Mouse (Mus musculus): ENCODE data around the gene Sobp. TPM values are rescaled to one million over a fixed set of nuclear protein-coding genes. Genes with fewer than 3 reads are reported as not detected.

Gene Sobp
- polyA plus RNA-seq, 1 experiment from 2014 or later: 0.66 TPM

DNA sequence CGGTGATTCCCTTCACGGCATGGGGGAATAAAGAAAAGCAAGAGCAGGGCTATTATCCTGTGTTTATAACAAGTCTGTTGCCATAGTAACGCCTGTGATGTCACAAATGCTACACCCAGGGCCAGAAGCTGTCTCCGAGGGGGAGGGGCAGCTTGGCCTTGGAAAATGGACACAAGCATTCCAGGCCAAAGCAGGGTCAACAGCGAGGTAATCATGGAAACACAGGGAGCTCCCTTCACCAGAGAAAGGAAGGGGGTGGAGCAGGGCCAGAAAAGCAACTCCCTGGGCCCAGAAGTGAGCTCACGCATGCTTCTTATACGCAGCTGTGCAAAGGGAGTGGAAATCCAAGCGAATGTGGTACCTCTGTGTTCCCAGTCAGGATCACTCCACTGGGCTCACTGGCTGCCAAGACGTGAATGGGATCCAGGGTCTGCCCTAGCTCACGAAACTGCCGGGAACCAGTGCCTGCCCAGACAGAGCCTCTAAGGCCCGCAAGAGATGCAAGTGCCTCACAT lies 19.2 kb downstream of the Sobp start:
- no peaks in the 10 kb centered on the region for H3K36me3 ChIP-seq
- no peak overlapping the region for H3K27ac ChIP-seq
- WGBS: 16% methylated on average over 12 of the region's 12 CpGs
- peak overlapping the region; percentile 44 for H3K4me2 ChIP-seq
- H3K9ac ChIP-seq: no peak overlapping the region
- no peaks in the 10 kb centered on the region for H3K9me3 ChIP-seq
- H3K4me3 ChIP-seq: no peak overlapping the region
- peak; percentile 65; the same call in 1 of the 2 replicates for ATAC-seq (ENCODE audit: borderline replicate concordance, extremely low read depth, low FRiP score, low TSS enrichment)
- H3K4me1 ChIP-seq: peaks cover 9% of the 10 kb centered on the region
- H3K27me3 ChIP-seq: no peaks in the 10 kb centered on the region

- WGBS: 55% methylated on average over 8 of the region's 8 CpGs
- Histone ChIP-seq H3K9me3 (no peaks in the 10 kb centered on the region), H3K4me3 (no peak overlapping the region), H3K4me2 (no peak overlapping the region), H3K9ac (no peak overlapping the region), H3K4me1 (peaks cover 9% of the 10 kb centered on the region), H3K36me3 (no peaks in the 10 kb centered on the region), H3K27ac (no peak overlapping the region), H3K27me3 (no peaks in the 10 kb centered on the region)
- no peak for ATAC-seq (ENCODE audit: borderline replicate concordance, extremely low read depth, low FRiP score, low TSS enrichment)
Measured at GRCm38 (mm10) chr10:43152643-43153042, 21.7 kb downstream of the Sobp start.

GRCm38 (mm10) chr10:43148456-43148855 lies 25.9 kb downstream of the Sobp start:
- no peaks in the 10 kb centered on the region for H3K27me3 ChIP-seq
- H3K36me3 ChIP-seq: no peaks in the 10 kb centered on the region
- ATAC-seq (ENCODE audit: borderline replicate concordance, extremely low read depth, low FRiP score, low TSS enrichment): no peak
- no peak overlapping the region for H3K9ac ChIP-seq
- no peak overlapping the region for H3K4me3 ChIP-seq
- WGBS: 71% methylated on average over 11 of the region's 11 CpGs
- no peak overlapping the region for H3K4me2 ChIP-seq
- no peak overlapping the region for H3K27ac ChIP-seq
- no peaks in the 10 kb centered on the region for H3K9me3 ChIP-seq
- no peaks in the 10 kb centered on the region for H3K4me1 ChIP-seq

GRCm38 (mm10) chr10:43143173-43143572 lies 31.2 kb downstream of the Sobp start:
- H3K4me2 ChIP-seq: no peak overlapping the region
- WGBS: 44% methylated on average over 9 of the region's 9 CpGs
- no peak for ATAC-seq (ENCODE audit: borderline replicate concordance, extremely low read depth, low FRiP score, low TSS enrichment)

DNA sequence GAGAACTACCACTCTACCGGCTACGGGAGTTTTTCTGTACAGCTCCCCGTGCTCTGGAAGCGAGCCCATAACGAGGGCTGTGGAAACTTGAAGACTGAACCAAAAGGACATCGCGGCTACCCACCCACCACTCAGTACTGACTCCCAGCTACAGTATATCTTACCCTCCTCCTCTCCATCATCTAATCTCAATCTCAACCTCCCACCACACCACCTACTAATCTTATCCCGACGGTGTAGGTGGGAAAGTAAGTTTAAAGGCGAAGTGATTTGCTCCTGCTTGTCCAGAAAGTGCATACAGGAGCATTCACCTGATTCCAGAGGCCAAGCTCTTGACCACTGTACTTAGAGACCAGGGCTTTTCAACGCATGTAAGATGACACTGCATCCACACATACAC lies 40.3 kb downstream of the Sobp start:
- no peaks in the 10 kb centered on the region for H3K4me1 ChIP-seq
- no peak overlapping the region for H3K27ac ChIP-seq
- 84% methylated on average over 11 of the region's 11 CpGs for WGBS
- no peak for ATAC-seq (ENCODE audit: borderline replicate concordance, extremely low read depth, low FRiP score, low TSS enrichment)
- H3K4me2 ChIP-seq: no peak overlapping the region
- H3K9ac ChIP-seq: no peak overlapping the region
- H3K4me3 ChIP-seq: no peak overlapping the region
- no peaks in the 10 kb centered on the region for H3K36me3 ChIP-seq
- H3K27me3 ChIP-seq: no peaks in the 10 kb centered on the region
- no peaks in the 10 kb centered on the region for H3K9me3 ChIP-seq

More at GRCm38 (mm10) chr10:43143173-43143572, 31.2 kb downstream of the Sobp start:
- no peak overlapping the region for H3K9ac ChIP-seq
- no peaks in the 10 kb centered on the region for H3K27me3 ChIP-seq
- H3K9me3 ChIP-seq: no peaks in the 10 kb centered on the region
- no peaks in the 10 kb centered on the region for H3K4me1 ChIP-seq
- H3K4me3 ChIP-seq: no peak overlapping the region
- no peaks in the 10 kb centered on the region for H3K36me3 ChIP-seq
- no peak overlapping the region for H3K27ac ChIP-seq

- no peak overlapping the region for H3K4me2 ChIP-seq
- ATAC-seq (ENCODE audit: borderline replicate concordance, extremely low read depth, low FRiP score, low TSS enrichment): no peak
- no peak overlapping the region for H3K9ac ChIP-seq
- H3K27ac ChIP-seq: no peak overlapping the region
- H3K4me3 ChIP-seq: no peak overlapping the region
- no peaks in the 10 kb centered on the region for H3K4me1 ChIP-seq
- no peaks in the 10 kb centered on the region for H3K9me3 ChIP-seq
- 56% methylated on average over 3 of the region's 3 CpGs for WGBS
- no peaks in the 10 kb centered on the region for H3K27me3 ChIP-seq
- no peaks in the 10 kb centered on the region for H3K36me3 ChIP-seq
Measured at GRCm38 (mm10) chr10:43128750-43129149, 45.6 kb downstream of the Sobp start.

GRCm38 (mm10) chr10:43124561-43124960 lies 49.8 kb downstream of the Sobp start:
- Histone ChIP-seq H3K4me2 (no peak overlapping the region), H3K27me3 (no peaks in the 10 kb centered on the region), H3K27ac (no peak overlapping the region), H3K36me3 (no peaks in the 10 kb centered on the region), H3K9ac (no peak overlapping the region), H3K9me3 (no peaks in the 10 kb centered on the region), H3K4me3 (no peak overlapping the region), H3K4me1 (no peaks in the 10 kb centered on the region)
- 80% methylated on average over 7 of the region's 7 CpGs for WGBS
- ATAC-seq (ENCODE audit: borderline replicate concordance, extremely low read depth, low FRiP score, low TSS enrichment): no peak

GRCm38 (mm10) chr10:43124156-43124555 lies 50.2 kb downstream of the Sobp start:
- WGBS: 77% methylated on average over 4 of the region's 4 CpGs
- Histone ChIP-seq H3K4me1 (no peaks in the 10 kb centered on the region), H3K36me3 (no peaks in the 10 kb centered on the region), H3K27ac (no peak overlapping the region), H3K4me3 (no peak overlapping the region), H3K27me3 (no peaks in the 10 kb centered on the region), H3K9ac (no peak overlapping the region), H3K4me2 (no peak overlapping the region), H3K9me3 (no peaks in the 10 kb centered on the region)
- no peak for ATAC-seq (ENCODE audit: borderline replicate concordance, extremely low read depth, low FRiP score, low TSS enrichment)

GRCm38 (mm10) chr10:43123422-43123821 lies 50.9 kb downstream of the Sobp start:
- WGBS: 73% methylated on average over 6 of the region's 6 CpGs
- no peak for ATAC-seq (ENCODE audit: borderline replicate concordance, extremely low read depth, low FRiP score, low TSS enrichment)
- Histone ChIP-seq H3K4me1 (no peaks in the 10 kb centered on the region), H3K9me3 (no peaks in the 10 kb centered on the region), H3K4me3 (no peak overlapping the region), H3K9ac (no peak overlapping the region), H3K4me2 (no peak overlapping the region), H3K27me3 (no peaks in the 10 kb centered on the region), H3K27ac (no peak overlapping the region), H3K36me3 (no peaks in the 10 kb centered on the region)

DNA sequence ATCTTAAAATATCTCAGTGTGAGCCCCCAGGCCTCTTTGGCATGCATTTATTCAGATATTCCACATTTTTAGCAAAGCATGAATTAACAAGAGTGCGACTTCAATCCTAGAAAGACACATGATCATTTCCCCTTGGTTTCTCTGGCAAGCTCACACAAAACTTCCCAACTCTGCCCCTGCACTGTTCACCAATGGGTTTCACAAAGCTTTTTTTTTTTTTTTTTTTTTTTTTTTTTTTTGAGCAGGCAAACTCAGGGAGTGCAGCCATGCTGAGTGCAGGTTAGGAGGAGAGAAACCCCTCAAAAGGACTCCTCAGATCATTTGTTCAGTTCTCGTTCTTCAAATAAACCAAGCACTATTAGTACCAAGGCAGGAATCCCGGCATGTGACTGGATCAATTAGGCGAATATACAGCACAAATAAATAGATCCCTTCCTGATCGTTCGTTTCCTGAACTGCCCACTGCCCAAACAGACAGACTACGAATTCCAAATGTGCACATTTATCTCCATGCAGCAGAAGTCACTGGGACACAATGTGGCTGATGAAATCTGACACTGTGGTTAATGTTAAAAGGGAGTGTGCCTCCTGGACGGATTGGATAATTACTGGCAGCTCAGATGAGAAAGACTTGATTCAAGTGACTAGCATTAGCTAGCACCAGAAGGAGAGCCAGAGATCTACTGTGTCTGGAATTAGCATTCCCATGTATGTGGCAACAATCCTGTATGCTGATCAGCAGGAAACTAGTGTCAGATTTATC lies 53.5 kb downstream of the Sobp start:
- ATAC-seq (ENCODE audit: borderline replicate concordance, extremely low read depth, low FRiP score, low TSS enrichment): no peak
- 20% methylated on average over 8 of the region's 8 CpGs for WGBS
- no peak overlapping the region for H3K4me2 ChIP-seq
- H3K27ac ChIP-seq: no peak overlapping the region
- no peaks in the 10 kb centered on the region for H3K9me3 ChIP-seq
- H3K27me3 ChIP-seq: no peaks in the 10 kb centered on the region
- H3K9ac ChIP-seq: no peak overlapping the region
- H3K4me3 ChIP-seq: no peak overlapping the region
- no peaks in the 10 kb centered on the region for H3K36me3 ChIP-seq
- no peaks in the 10 kb centered on the region for H3K4me1 ChIP-seq

- Histone ChIP-seq H3K4me1 (no peaks in the 10 kb centered on the region), H3K4me3 (no peak overlapping the region), H3K27me3 (no peaks in the 10 kb centered on the region), H3K36me3 (no peaks in the 10 kb centered on the region), H3K9me3 (no peaks in the 10 kb centered on the region), H3K4me2 (no peak overlapping the region), H3K9ac (no peak overlapping the region), H3K27ac (no peak overlapping the region)
- ATAC-seq (ENCODE audit: borderline replicate concordance, extremely low read depth, low FRiP score, low TSS enrichment): no peak
- WGBS: 70% methylated on average over 3 of the region's 3 CpGs
Measured at GRCm38 (mm10) chr10:43116083-43116927, 58.0 kb downstream of the Sobp start.

DNA sequence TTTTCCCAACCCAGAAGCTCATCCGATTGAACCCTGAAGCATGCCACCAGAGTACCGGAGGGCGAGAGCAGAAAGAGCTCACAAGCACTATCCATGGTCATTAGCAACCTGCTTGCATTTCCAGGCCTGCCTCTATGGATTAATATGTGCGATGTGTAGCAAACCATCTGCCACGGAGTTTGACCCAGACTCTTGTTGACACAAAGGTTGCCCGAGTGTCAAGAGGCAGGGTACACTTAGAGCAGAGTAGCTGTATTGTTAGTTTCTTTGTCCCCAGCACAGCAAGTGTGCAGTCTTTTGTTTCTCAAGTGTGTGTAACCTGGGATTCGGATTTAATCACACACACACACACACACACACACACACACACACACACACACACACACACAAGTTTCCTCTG lies 62.0 kb downstream of the Sobp start:
- no peaks in the 10 kb centered on the region for H3K27me3 ChIP-seq
- no peak overlapping the region for H3K4me3 ChIP-seq
- H3K36me3 ChIP-seq: no peaks in the 10 kb centered on the region
- no peak overlapping the region for H3K4me2 ChIP-seq
- H3K4me1 ChIP-seq: no peaks in the 10 kb centered on the region
- no peak; the same call in 1 of the 2 replicates for ATAC-seq (ENCODE audit: borderline replicate concordance, extremely low read depth, low FRiP score, low TSS enrichment)
- no peak overlapping the region for H3K27ac ChIP-seq
- WGBS: 55% methylated on average over 7 of the region's 7 CpGs
- no peaks in the 10 kb centered on the region for H3K9me3 ChIP-seq
- H3K9ac ChIP-seq: no peak overlapping the region

All from lung, embryonic 15.5 days (tissue).